In the genomic region with DNA sequence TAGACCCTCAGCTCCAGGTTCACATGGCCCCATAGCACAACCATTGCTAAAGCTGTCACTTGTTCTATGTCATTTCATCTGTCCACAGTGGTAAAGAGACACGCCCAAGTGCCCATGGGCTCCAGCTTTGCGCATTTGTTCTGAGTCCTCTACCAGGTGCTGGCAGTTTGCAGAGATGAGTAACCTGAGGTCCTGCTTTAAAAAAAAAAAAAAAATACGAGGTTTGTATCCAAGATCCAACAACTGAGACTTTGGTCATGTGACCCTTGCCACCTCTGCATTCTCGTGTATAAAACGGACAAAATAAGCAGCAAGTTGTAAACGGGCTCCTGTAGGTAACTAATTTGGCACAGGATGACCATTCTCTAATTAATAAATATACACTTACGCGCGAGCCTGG, we compare ENCODE assay signal across 8 mouse cellular contexts.
DNase-seq lines count a peak whose midpoint lies in the region; ATAC-seq lines count a peak whose summit lies in the region.

No protein-coding gene starts in this region.

- no peaks in the 10 kb centered on the region for H3K27me3 ChIP-seq in intestine, embryonic 16.5 days (replicated peaks; ENCODE audit: control insufficient read depth, insufficient read depth, low read length)
- H3K27me3 ChIP-seq in midbrain, embryonic 15.5 days (replicated peaks): peaks cover 47% of the 10 kb centered on the region

- H3K4me1 ChIP-seq in intestine, embryonic 16.5 days (ENCODE audit: control insufficient read depth, insufficient read depth, low read length): peaks cover 35% of the 10 kb centered on the region
- peaks cover 17% of the 10 kb centered on the region for H3K4me1 ChIP-seq in midbrain, embryonic 15.5 days

- H3K4me3 ChIP-seq in intestine, embryonic 16.5 days (ENCODE audit: low read length): peak overlapping the region; percentile 39
- H3K4me3 ChIP-seq in midbrain, embryonic 15.5 days: peak overlapping the region; percentile 47

- peak overlapping the region; percentile 69 for H3K9ac ChIP-seq in intestine, embryonic 16.5 days (ENCODE audit: low read depth, low read length)
- peak overlapping the region; percentile 41 for H3K9ac ChIP-seq in midbrain, embryonic 15.5 days

- no peaks in the 10 kb centered on the region for H3K36me3 ChIP-seq in intestine, embryonic 16.5 days (ENCODE audit: control insufficient read depth, insufficient read depth, low read length)
- H3K36me3 ChIP-seq in midbrain, embryonic 15.5 days (replicated peaks): no peaks in the 10 kb centered on the region

- peak; percentile 46 for DNase-seq in kidney, adult 11 months
- DNase-seq in kidney, adult 18-20 months: no peak
- peak; percentile 20 for DNase-seq in R1 (ENCODE audit: low read depth, low spot score)
- no peak for DNase-seq in right cerebral cortex, postnatal 25 days
- DNase-seq in right cerebral cortex, postnatal 36 days (ENCODE audit: low spot score in 2 of 2): no peak

- H3K27ac ChIP-seq in intestine, embryonic 16.5 days (ENCODE audit: low read length): peak overlapping the region; percentile 75
- H3K27ac ChIP-seq in midbrain, embryonic 15.5 days: 0 out of 2 replicates have a peak overlapping the region, but pooled peaks have one; percentile 32

- peak overlapping the region; percentile 47 for H3K4me2 ChIP-seq in intestine, embryonic 16.5 days (ENCODE audit: low read depth, low read length)
- peak overlapping the region; percentile 80 for H3K4me2 ChIP-seq in midbrain, embryonic 15.5 days

- 40% methylated on average over 9 of the region's 9 CpGs for WGBS in intestine, embryonic 16.5 days
- WGBS in midbrain, embryonic 15.5 days: 56% methylated on average over 9 of the region's 9 CpGs

- no peak for ATAC-seq in intestine, embryonic 16.5 days
- no peak for ATAC-seq in midbrain, embryonic 15.5 days (replicated peaks)
- no peak for ATAC-seq in megakaryocyte-erythroid progenitor cell, adult 5-6 weeks (replicated peaks; ENCODE audit: low FRiP score, low TSS enrichment, poor library complexity, severe bottlenecking)

- H3K9me3 ChIP-seq in intestine, embryonic 16.5 days (ENCODE audit: control insufficient read depth, low read length): no peaks in the 10 kb centered on the region
- H3K9me3 ChIP-seq in midbrain, embryonic 15.5 days: no peaks in the 10 kb centered on the region

Comparison
In these comparisons a context has a peak if more than half of its experiments do, and no peak if none do; other contexts are left out.
1. DNase-seq: peak in kidney, adult 11 months (single experiment) and R1 (single experiment); none in kidney, adult 18-20 months (single experiment), right cerebral cortex, postnatal 25 days (single experiment) and right cerebral cortex, postnatal 36 days (0 of 2).